Mouse (Mus musculus) CH12.LX (cell line): ENCODE results near the gene Nipbl. TPM values are rescaled to one million over a fixed set of nuclear protein-coding genes. Genes with fewer than 3 reads are reported as not detected.
"Not testable (repeated sequence)": the region's sequence is repeated elsewhere in the genome, so short reads cannot be mapped to it uniquely, and the experiment has no call there.

Experiments
- DNase-seq: peaks from one replicate; pipeline ENCODE4 v3.0.0-alpha.2; 2013; ENCODE audit errors: extremely low read depth
- H3K27ac ChIP-seq: 2 replicates; pipeline ENCODE4 v1.5.1; 2012; ENCODE audit warnings: low read depth, mild to moderate bottlenecking, control low read depth, moderate library complexity; ENCODE audit not compliant: insufficient read depth
- H3K27me3 ChIP-seq: replicated peaks from 2 replicates; pipeline ENCODE3; 2012; ENCODE audit warnings: inconsistent platforms
- H3K36me3 ChIP-seq, 2 experiments: replicated peaks in 1 of 2; 2 replicates each; pipeline versions ENCODE3 to v1.6.1; 2012; ENCODE audit warnings: inconsistent platforms in 1 of 2, low read length in 1 of 2, mild to moderate bottlenecking in 1 of 2, mixed read lengths in 1 of 2, moderate library complexity in 1 of 2; ENCODE audit not compliant: control insufficient read depth in 1 of 2, insufficient read depth in 1 of 2
- H3K4me1 ChIP-seq, 2 experiments: 2 replicates each; pipeline ENCODE4 v1.6.1; 2012; ENCODE audit warnings: inconsistent platforms in 1 of 2, moderate library complexity in 1 of 2; ENCODE audit not compliant: insufficient read depth in 2 of 2, control insufficient read depth in 1 of 2
- H3K4me2 ChIP-seq: 2 replicates; pipeline ENCODE4 v1.6.1; 2012; ENCODE audit warnings: low read depth, mild to moderate bottlenecking, control low read depth; ENCODE audit not compliant: poor library complexity, insufficient read depth, severe bottlenecking
- H3K4me3 ChIP-seq, 3 experiments: fragments of 150-350 bp in 1 of 3; sonication (generic) in 1 of 3; replicated peaks in 1 of 3; 2 replicates each; pipeline versions ENCODE3 to v1.5.1; 2011 to 2012; ENCODE audit warnings: low read depth in 2 of 3, low read length in 2 of 3, mild to moderate bottlenecking in 2 of 3, moderate library complexity in 2 of 3, control low read depth in 1 of 3, improper control_type of control experiment in 1 of 3, inconsistent platforms in 1 of 3, mixed read lengths in 1 of 3; ENCODE audit not compliant: poor library complexity in 1 of 3
- H3K79me2 ChIP-seq: replicated peaks from 2 replicates; pipeline ENCODE4 v1.6.1; 2012; ENCODE audit warnings: mild to moderate bottlenecking, moderate library complexity; ENCODE audit not compliant: control insufficient read depth, poor library complexity, insufficient read depth, severe bottlenecking; ENCODE audit errors: extremely low read depth
- H3K9ac ChIP-seq: 2 replicates; pipeline ENCODE4 v1.6.1; 2012; ENCODE audit warnings: low read depth, mild to moderate bottlenecking, control low read depth, moderate library complexity; ENCODE audit not compliant: insufficient read depth
- H3K9me3 ChIP-seq: replicated peaks from 2 replicates; pipeline ENCODE3; 2012; ENCODE audit warnings: low read length, inconsistent platforms, mixed read lengths
- CHD1 ChIP-seq: IDR thresholded peaks from 2 replicates; pipeline ENCODE4 v1.6.1; 2012; ENCODE audit warnings: low read depth, low read length, improper control_type of control experiment, inconsistent platforms
- CHD2 ChIP-seq: IDR thresholded peaks from 2 replicates; pipeline ENCODE4 v1.6.1; 2011; ENCODE audit warnings: low read length, improper control_type of control experiment
- EP300 ChIP-seq: IDR thresholded peaks from 2 replicates; pipeline ENCODE4 v1.6.1; 2011; ENCODE audit warnings: low read length, improper control_type of control experiment
- MAZ ChIP-seq: IDR thresholded peaks from 2 replicates; pipeline ENCODE4 v1.6.1; 2012; ENCODE audit warnings: low read depth, mild to moderate bottlenecking, inconsistent platforms, low read length, improper control_type of control experiment, moderate library complexity
- MEF2A ChIP-seq: IDR thresholded peaks from 2 replicates; pipeline ENCODE4 v1.6.1; 2014; ENCODE audit warnings: low read depth, mild to moderate bottlenecking, inconsistent platforms, low read length, improper control_type of control experiment, borderline replicate concordance
- MXI1 ChIP-seq: IDR thresholded peaks from 2 replicates; pipeline ENCODE4 v1.6.1; 2011; ENCODE audit warnings: mild to moderate bottlenecking, low read depth, low read length, improper control_type of control experiment
- NELFE ChIP-seq: IDR thresholded peaks from 2 replicates; pipeline ENCODE4 v1.6.1; 2011; ENCODE audit warnings: low read depth, low read length, improper control_type of control experiment
- PAX5 ChIP-seq: IDR thresholded peaks from 2 replicates; pipeline ENCODE4 v1.6.1; 2012; ENCODE audit warnings: low read length, inconsistent platforms, mixed read lengths
- SIN3A ChIP-seq: IDR thresholded peaks from 2 replicates; pipeline ENCODE4 v1.6.1; 2012; ENCODE audit warnings: low read length, improper control_type of control experiment, inconsistent platforms
- SMC3 ChIP-seq: IDR thresholded peaks from 2 replicates; pipeline ENCODE4 v1.6.1; 2011; ENCODE audit warnings: low read depth, low read length, improper control_type of control experiment
- TBP ChIP-seq: conservative IDR thresholded peaks from 2 replicates; pipeline ENCODE4 v1.6.1; 2011; ENCODE audit warnings: low read depth, low read length, improper control_type of control experiment
- ZNF384 ChIP-seq: IDR thresholded peaks from 2 replicates; pipeline ENCODE4 v1.6.1; 2012; ENCODE audit warnings: low read depth, low read length, improper control_type of control experiment, inconsistent platforms
- dilution Hi-C: fragments of 300-500 bp; cut with MboI; formaldehyde crosslinking; loops from 2 replicates; pipeline ENCODE4 v1.14.3; 2020; ENCODE audit warnings: low sequenced_read_pairs; ENCODE audit not compliant: extremely low pct_unique_long_range_greater_than_20kb, extremely low pct_ligation_motif_present
- in situ Hi-C: fragments of 300-500 bp; cut with MboI; formaldehyde crosslinking; loops from 3 replicates; pipeline ENCODE4 v1.14.3; 2019; ENCODE audit warnings: low sequenced_read_pairs, low pct_ligation_motif_present, low pct_unique_long_range_greater_than_20kb, mixed read lengths
- polyA plus RNA-seq: library from polyadenylated mRNA; unstranded; fragments of >175 nt; gene quantifications from 2 replicates; pipeline ENCODE4 v1.2.1, GENCODE M21; 2012; ENCODE audit warnings: low read depth; ENCODE audit not compliant: insufficient read length
- total RNA-seq, 2 experiments: library from RNA; depleted of rRNA; stranded (reverse); fragments of 300-350 nt in 1 of 2; fragments of >200 nt in 1 of 2; gene quantifications; 2 replicates each; pipeline ENCODE4 v1.2.3; 2012 to 2014

The Nipbl gene
- total and polyA plus RNA-seq, 3 experiments: 16.3 to 30.8 (median 19.8) TPM

DNA sequence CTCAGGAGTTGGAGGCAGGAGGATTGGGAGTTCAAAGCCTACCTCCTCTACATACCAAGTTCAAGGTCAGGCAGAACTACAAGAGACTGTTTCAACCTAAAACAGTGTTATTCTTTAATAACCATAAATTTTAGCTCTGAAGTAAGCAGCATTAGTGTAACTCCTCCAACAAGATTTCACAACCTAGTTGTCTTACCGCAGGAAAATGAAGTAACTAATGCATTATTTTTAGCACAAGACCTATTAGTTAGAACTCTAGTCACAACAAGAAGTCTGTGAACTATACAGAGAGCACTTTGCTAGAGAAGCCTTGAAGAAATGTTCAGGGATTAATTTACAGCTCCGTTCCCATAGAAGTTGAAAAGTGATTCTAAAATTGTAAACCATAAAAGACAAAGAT, 15.7 kb upstream of the Nipbl start:
- no peak overlapping the region for H3K4me3 ChIP-seq
- H3K36me3 ChIP-seq: no peaks in the 10 kb centered on the region
- TF ChIP-seq PAX5: no peak
- TF ChIP-seq CHD1: no peak
- TF ChIP-seq, all 38 proteins: peak for 0
- dilution Hi-C loops (no loop called here), in situ Hi-C loops (no loop called here)
- Histone ChIP-seq H3K4me1 (no peaks in the 10 kb centered on the region), H3K27me3 (no peaks in the 10 kb centered on the region), H3K9me3 (no peaks in the 10 kb centered on the region), H3K79me2 (no peaks in the 10 kb centered on the region), H3K27ac (no peak overlapping the region), H3K4me2 (no peak overlapping the region), H3K9ac (no peak overlapping the region)
- no peak for DNase-seq

DNA sequence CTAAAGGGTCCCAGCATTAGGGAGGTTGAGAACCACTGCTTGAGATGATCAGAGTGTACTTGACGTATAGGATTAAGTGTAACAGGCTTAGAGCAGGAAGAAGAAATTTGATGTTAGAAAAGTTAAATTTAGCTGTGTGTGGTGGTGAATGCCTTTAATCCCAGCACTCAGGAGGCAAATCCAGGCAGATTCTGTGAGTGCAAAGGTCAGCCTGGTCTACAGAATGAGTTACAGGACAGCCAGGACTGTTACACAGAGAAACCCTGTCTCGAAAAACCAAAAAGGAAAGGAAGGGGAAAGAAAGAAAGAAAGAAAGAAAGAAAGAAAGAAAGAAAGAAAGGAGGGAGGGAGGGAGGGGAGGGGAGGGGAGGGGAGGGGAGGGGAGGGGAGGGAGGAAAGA, 12.0 kb upstream of the Nipbl start:
- H3K79me2 ChIP-seq, H3K4me3 ChIP-seq, H3K4me2 ChIP-seq, H3K4me1 ChIP-seq, in situ Hi-C loops, H3K9ac ChIP-seq, H3K27me3 ChIP-seq, dilution Hi-C loops, H3K9me3 ChIP-seq, H3K36me3 ChIP-seq, DNase-seq, H3K27ac ChIP-seq: not testable (repeated sequence)

DNA sequence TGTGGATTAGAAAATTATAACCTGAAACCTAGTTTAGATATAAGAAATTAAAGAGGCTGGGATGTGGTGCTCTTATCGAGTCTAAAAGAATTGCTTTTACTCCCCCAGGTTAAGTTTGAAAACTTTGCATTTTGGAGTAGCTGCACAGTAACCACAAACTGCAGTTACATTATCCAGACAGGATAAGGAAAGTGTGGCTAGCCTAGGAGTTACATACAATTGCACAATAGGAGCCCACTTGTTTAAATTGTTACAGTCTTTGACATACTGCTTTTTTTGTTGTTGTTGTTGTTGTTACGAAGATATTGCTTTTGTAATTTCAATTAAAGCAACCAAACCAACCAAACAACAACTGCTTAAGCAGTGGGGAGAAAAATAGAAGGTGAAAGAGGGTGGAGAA, 11.2 kb upstream of the Nipbl start:
- no peak overlapping the region for H3K9ac ChIP-seq
- no peaks in the 10 kb centered on the region for H3K36me3 ChIP-seq
- H3K4me1 ChIP-seq: no peaks in the 10 kb centered on the region; a peak in 1 of 4 replicates
- H3K9me3 ChIP-seq: no peaks in the 10 kb centered on the region
- no peak for DNase-seq
- H3K4me3 ChIP-seq: no peak overlapping the region
- H3K4me2 ChIP-seq: no peak overlapping the region
- no peaks in the 10 kb centered on the region for H3K79me2 ChIP-seq
- no peak for TF ChIP-seq ZNF384
- no peak for TF ChIP-seq SMC3
- TF ChIP-seq SIN3A: no peak
- no peak for TF ChIP-seq CHD2
- no peak for TF ChIP-seq MEF2A
- TF ChIP-seq EP300: no peak
- TF ChIP-seq MXI1: no peak
- TF ChIP-seq TBP: no peak
- no peak for TF ChIP-seq NELFE
- no peak for TF ChIP-seq MAZ
- TF ChIP-seq, all 38 proteins: peak for 0
- in situ Hi-C loops (no loop called here), dilution Hi-C loops (no loop called here)
- Histone ChIP-seq H3K27ac (no peak overlapping the region), H3K27me3 (no peaks in the 10 kb centered on the region)
